Mouse (Mus musculus): ENCODE measurements around the gene Sult6b2.

Sult6b2 gene

GRCm38 (mm10) chr6:142779812-142780573 lies 24.3 kb downstream of the Sult6b2 start:
- DNase-seq (ENCODE audit: inconsistent age in 2 of 2, low spot score in 1 of 2), result no peak

- peak in 1 of 2 experiments; percentile 59 for DNase-seq (ENCODE audit: inconsistent age in 2 of 2, low spot score in 1 of 2)
Observed at GRCm38 (mm10) chr6:142779045-142779811, 25.1 kb downstream of the Sult6b2 start.

GRCm38 (mm10) chr6:142776935-142777334 lies 27.4 kb downstream of the Sult6b2 start:
- no peak for DNase-seq (ENCODE audit: inconsistent age in 2 of 2, low spot score in 1 of 2)

DNA sequence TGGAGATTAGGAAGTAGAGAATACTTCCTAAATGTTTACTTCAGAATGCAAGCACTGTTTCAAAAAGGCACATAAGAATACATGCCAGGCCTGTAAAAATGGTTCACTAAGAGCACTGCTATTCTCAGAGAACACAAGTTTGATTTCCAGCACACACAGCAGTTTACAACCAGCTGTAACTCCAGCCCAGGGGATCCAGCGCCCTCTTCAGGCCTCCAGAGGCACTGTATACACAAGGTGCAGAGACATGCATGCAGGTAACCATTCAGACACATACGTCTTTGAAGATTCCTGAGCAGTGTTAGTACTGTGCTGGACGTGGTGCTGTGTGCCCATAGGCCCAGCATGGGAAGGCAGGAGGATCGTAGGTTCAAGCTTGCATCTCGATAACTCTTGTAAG lies 30.7 kb downstream of the Sult6b2 start:
- no peak for DNase-seq (ENCODE audit: inconsistent age in 2 of 2, low spot score in 1 of 2)

DNA sequence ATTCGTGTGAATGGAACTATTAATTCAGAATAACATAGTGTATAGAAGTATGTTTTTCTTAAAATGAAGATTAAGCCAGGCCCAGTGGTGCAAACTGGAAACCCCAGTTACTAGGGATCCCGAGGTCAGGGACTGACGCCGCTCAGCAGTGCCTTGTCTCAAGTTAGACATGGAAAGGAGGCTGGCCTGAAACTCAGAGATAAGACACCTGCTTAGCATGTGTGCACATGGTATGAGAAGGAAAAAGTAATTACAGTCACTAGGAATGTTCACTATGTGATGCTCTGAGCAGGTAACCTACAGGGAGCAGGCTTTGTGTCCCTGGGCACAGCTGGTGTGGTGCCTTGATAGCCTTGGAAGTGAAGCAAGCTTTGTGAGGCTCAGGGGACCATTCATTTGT lies 32.7 kb downstream of the Sult6b2 start:
- no peak for DNase-seq (ENCODE audit: inconsistent age in 2 of 2, low spot score in 1 of 2)

GRCm38 (mm10) chr6:142769896-142770295 lies 34.4 kb downstream of the Sult6b2 start:
- DNase-seq (ENCODE audit: inconsistent age in 2 of 2, low spot score in 1 of 2), result no peak

DNA sequence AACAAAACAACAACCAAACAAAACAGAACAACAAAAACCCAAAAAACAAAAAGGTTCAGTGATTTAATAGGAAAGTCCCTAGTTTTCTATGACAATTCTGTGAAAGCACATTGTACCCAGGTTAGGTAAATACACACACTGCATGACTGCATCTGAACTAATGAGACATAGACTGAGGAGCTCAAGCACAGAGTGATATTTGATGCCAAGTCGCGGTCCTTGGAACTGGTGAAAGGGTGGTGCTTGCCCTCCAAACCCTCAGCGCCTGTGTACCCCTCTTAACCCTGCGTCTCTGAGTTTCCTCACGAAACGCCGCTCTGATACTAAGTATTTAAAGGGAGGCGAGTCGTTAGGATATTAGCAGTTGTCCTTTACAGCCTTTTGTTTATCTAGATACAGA lies 37.0 kb downstream of the Sult6b2 start:
- DNase-seq (ENCODE audit: inconsistent age in 2 of 2, low spot score in 1 of 2), result no peak

DNA sequence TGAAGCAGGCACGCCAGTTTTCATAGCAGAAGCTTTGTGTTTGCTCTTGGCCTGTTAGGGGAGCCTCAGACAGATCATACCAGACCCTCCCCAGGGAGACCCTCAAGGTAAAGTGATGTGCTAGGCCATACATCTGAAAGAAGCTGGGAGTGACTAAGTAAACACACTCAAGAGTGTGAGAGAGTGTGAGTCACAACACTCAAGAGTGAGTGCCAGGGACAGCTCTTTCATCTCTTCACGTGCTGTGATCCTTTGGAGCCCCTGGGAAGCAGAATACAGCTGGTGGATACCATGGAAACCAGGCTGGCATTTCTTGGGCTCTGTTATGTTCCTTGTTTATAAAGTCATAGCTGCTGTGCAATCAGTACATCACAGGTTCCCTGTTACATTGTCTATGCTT lies 39.4 kb downstream of the Sult6b2 start:
- DNase-seq (ENCODE audit: inconsistent age in 2 of 2, low spot score in 1 of 2), result no peak

DNA sequence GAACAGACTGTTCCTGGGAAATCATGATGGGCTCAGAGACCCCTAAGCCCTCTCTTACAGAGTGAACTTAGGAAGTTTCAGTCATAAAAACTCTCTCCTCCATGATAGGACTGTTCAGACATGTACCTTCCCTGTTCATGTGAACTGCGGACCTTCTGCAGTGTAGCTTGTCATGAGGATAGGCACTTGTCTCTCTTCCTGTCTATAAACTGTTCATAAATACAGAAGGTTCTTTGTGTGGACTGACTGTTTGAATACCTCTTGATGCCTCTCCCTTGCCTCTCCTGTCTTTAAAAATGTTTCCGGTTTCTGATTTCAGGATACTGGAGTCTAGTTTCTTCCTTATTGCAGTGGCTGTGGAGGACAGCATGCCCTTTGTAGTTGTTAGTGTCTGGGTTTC lies 44.7 kb downstream of the Sult6b2 start:
- no peak for DNase-seq (ENCODE audit: inconsistent age in 2 of 2, low spot score in 1 of 2)

- DNase-seq (ENCODE audit: inconsistent age in 2 of 2, low spot score in 1 of 2), result no peak
Observed at GRCm38 (mm10) chr6:142758562-142758961, 45.7 kb downstream of the Sult6b2 start.

GRCm38 (mm10) chr6:142757976-142758375 lies 46.3 kb downstream of the Sult6b2 start:
- DNase-seq (ENCODE audit: inconsistent age in 2 of 2, low spot score in 1 of 2), result no peak

GRCm38 (mm10) chr6:142757334-142757965 lies 46.9 kb downstream of the Sult6b2 start:
- peak in 1 of 2 experiments; percentile 31 for DNase-seq (ENCODE audit: inconsistent age in 2 of 2, low spot score in 1 of 2)

- DNase-seq (ENCODE audit: inconsistent age in 2 of 2, low spot score in 1 of 2), result peak; percentile 90 to 94
Observed at GRCm38 (mm10) chr6:142756507-142757333, 47.6 kb downstream of the Sult6b2 start, which contains the start of gene Cmas. Gene Cmas (plus strand): TSS chr6:142756686.

DNA sequence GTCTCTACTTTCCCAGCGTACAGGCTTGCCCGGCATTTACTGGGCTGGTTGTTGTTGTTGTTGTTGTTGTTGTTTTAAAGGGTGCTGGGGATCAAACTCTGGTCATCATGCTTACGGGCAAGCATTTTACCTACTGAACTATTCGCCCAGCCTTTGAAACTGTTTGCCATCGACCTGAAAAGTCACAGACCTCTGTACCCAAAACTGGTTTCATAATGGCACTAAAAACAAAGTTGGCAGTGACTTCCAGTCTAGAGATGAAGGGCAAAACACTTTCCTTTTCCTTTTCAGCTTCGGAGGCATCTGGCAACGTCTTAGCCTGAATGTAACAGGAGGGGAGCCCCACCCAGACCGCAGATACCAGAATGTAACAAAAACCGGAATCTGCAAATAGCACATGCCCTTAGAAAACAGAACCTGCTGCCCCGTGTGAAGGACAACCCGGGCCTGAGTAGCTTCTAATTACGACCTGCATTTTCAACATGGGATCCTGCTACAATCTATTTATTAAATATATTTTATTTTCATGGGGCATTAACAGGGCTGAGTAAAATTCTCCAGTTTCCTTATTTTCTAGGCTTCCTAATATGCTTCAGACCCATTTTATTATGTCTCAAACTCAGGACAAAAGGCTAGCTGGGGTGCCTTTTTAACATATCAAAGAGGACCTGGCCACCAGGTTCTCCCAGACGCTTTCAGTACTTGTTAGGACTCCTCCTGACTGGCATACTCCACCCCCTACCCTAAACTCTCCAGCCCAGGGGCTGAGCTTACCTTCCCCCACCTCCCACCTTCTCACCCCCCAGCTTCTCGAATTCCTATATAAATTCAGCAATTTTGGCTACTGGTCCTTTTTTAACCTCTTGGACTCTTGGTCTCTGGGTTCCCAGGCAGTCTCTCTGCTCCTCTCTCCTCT lies 51.7 kb downstream of the Sult6b2 start:
- DNase-seq (ENCODE audit: inconsistent age in 2 of 2, low spot score in 1 of 2), result no peak

- DNase-seq (ENCODE audit: inconsistent age in 2 of 2, low spot score in 1 of 2), result no peak
Observed at GRCm38 (mm10) chr6:142751365-142751764, 52.9 kb downstream of the Sult6b2 start.

GRCm38 (mm10) chr6:142748057-142748708 lies 56.1 kb downstream of the Sult6b2 start:
- peak in 1 of 2 experiments; percentile 74 for DNase-seq (ENCODE audit: inconsistent age in 2 of 2, low spot score in 1 of 2)

GRCm38 (mm10) chr6:142747165-142747564 lies 57.1 kb downstream of the Sult6b2 start:
- no peak for DNase-seq (ENCODE audit: inconsistent age in 2 of 2, low spot score in 1 of 2)

- no peak for DNase-seq (ENCODE audit: inconsistent age in 2 of 2, low spot score in 1 of 2)
Observed at GRCm38 (mm10) chr6:142746765-142747164, 57.5 kb downstream of the Sult6b2 start.

GRCm38 (mm10) chr6:142745484-142745883 lies 58.8 kb downstream of the Sult6b2 start:
- no peak for DNase-seq (ENCODE audit: inconsistent age in 2 of 2, low spot score in 1 of 2)

All from adrenal gland, adult (tissue).